In genomic region chr2:137704051-137704450, GRCm38 (mm10) we compare ENCODE assay signal across 22 mouse cellular contexts.
"Had no signal": no experiment of that assay in that cellular context is flagged by ENCODE, and none has a peak within 500 bp of the region (broad histone marks: within the 10 kb centered on the region; RNA-seq: fewer than 3 reads in every experiment).

No protein-coding gene starts in this region.

- H3K9me3 ChIP-seq: limb, embryonic 12.5 days; limb, embryonic 15.5 days; midbrain, embryonic 13.5 days; neural tube, embryonic 12.5 days; neural tube, embryonic 15.5 days; stomach, embryonic 15.5 days had no signal

- H3K9ac ChIP-seq: limb, embryonic 12.5 days; limb, embryonic 15.5 days; liver, embryonic 14.5 days; liver, postnatal 0 days; lung, embryonic 14.5 days; midbrain, embryonic 13.5 days; neural tube, embryonic 12.5 days; neural tube, embryonic 15.5 days; stomach, embryonic 15.5 days had no signal

- H3K36me3 ChIP-seq: limb, embryonic 12.5 days; limb, embryonic 15.5 days; midbrain, embryonic 13.5 days; neural tube, embryonic 12.5 days; neural tube, embryonic 15.5 days; stomach, embryonic 15.5 days had no signal

- H3K27me3 ChIP-seq: limb, embryonic 15.5 days; stomach, embryonic 15.5 days had no signal

- DNase-seq: kidney, adult 18-20 months; kidney, postnatal 10 days; layer of hippocampus, postnatal 36 days; liver, postnatal 0 days; lung, embryonic 14.5 days; right cerebral cortex, adult 18-20 months; right cerebral cortex, postnatal 14 days; right cerebral cortex, postnatal 4 days; spleen, adult 18-20 months; thymus, postnatal 36 days had no signal

- ATAC-seq: intestine, embryonic 16.5 days; liver, postnatal 0 days; lung, postnatal 0 days; midbrain, embryonic 13.5 days had no signal

- H3K4me2 ChIP-seq: limb, embryonic 12.5 days; limb, embryonic 15.5 days; liver, embryonic 11.5 days; lung, embryonic 14.5 days; midbrain, embryonic 13.5 days; neural tube, embryonic 12.5 days; neural tube, embryonic 15.5 days; stomach, embryonic 15.5 days had no signal

- H3K4me3 ChIP-seq: left cerebral cortex, adult 2 months; limb, embryonic 12.5 days; limb, embryonic 15.5 days; midbrain, embryonic 13.5 days; neural tube, embryonic 12.5 days; neural tube, embryonic 15.5 days; stomach, embryonic 15.5 days had no signal

- H3K27ac ChIP-seq: left cerebral cortex, adult 2 months; limb, embryonic 12.5 days; limb, embryonic 15.5 days; liver, embryonic 14.5 days; macrophage; midbrain, embryonic 13.5 days; neural tube, embryonic 12.5 days; neural tube, embryonic 15.5 days; stomach, embryonic 15.5 days had no signal
